Mouse (Mus musculus): ENCODE measurements at regions not wholly inside any gene's neighbourhood (a gene's known extent, or its start where the extent isn't known, plus 50 kb on each side); places are given as distances from the start of the nearest gene placed in this dataset.

DNA sequence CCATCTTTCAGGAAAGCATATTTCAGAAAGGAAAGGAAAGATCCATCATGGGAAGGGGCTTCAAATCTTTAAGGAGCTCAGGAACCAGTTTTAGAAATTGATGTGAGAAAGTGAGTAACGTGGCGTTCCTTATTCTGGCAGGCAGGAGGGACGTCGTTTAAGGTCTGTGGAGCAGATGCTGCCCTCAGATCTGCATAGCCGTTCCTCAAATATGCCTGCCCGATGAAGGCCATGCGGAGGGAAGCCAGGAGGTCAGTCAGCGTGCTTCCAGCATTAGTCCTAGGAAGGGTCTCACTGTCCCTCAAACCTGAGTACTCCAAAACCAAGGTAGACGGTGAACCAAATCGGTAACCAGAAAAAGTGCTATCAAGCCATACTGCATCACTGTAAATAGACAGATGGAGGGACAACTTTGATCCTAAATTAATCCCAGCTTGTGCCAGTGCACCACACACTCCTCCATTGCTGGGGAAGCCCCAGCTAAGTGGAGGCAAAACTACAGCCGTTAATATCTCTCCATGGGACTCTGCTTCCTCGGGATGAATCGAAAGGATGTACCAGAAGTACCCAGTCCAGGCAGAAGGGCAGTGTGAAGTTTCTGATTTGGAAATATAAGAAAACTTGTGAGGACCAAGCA, 428.9 kb downstream of the Efnb2 start:
- Histone ChIP-seq H3K9me3 (replicated peaks; ENCODE audit: insufficient read depth, low read length) (no peaks in the 10 kb centered on the region), H3K4me1 (ENCODE audit: control insufficient read depth in 1 of 2, insufficient read depth in 2 of 2, low read length in 2 of 2) (no peaks in the 10 kb centered on the region), H3K79me2 (ENCODE audit: control insufficient read depth, insufficient read depth, low read length, poor library complexity) (no peaks in the 10 kb centered on the region), H3K27me3 (ENCODE audit: control insufficient read depth in 1 of 2, insufficient read depth in 2 of 2, low read length in 2 of 2) (no peaks in the 10 kb centered on the region), H3K4me3 (ENCODE audit: control insufficient read depth in 1 of 2, insufficient read depth in 1 of 2, low read depth in 2 of 2, low read length in 2 of 2) (no peak overlapping the region), H3K36me3 (ENCODE audit: control insufficient read depth in 1 of 2, insufficient read depth in 2 of 2, low read length in 2 of 2) (no peaks in the 10 kb centered on the region), H3K27ac (ENCODE audit: control insufficient read depth, low read depth, low read length) (no peak overlapping the region), H3K9ac (ENCODE audit: control insufficient read depth, low read depth, low read length, poor library complexity, severe bottlenecking) (no peak overlapping the region)
- DNase-seq (ENCODE audit: low read depth, low spot score) = no peak
- TF ChIP-seq ELF1 (IDR thresholded peaks at IDR 0.05; ENCODE audit: low read depth, low read length) = no peak

DNA sequence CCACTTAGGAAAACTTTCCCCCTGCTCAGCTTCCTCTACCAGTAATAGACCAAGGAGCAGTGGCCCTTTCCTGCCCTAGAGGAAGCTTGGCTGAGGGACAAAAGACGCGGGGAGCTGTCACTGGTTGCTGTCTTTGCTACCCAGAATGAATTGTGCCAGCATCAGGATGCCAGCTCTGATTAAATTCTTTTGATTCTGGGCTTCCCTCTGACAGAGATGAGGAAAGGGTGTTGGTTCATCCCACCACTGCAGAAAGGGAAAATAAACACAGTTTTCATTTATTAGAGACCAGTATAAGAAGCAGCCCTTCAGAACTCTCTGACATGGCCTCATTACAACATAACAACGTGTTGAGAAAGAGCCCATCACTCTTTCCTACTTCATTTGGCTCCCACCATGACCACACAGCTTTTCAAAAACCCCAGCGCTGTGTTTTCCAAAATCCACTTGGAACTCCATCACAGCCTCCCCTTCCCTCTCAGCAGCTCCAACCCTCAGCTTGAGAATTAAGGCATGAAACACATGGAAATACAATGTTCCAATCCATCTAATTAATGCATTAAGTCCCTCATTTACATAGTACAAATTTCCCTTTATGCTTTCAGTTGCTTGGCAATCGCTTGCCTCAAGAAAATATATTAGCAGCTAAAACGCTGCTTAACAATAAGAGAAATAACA, 429.6 kb downstream of the Efnb2 start:
- Histone ChIP-seq H3K4me1 (ENCODE audit: control insufficient read depth in 1 of 2, insufficient read depth in 2 of 2, low read length in 2 of 2) (no peaks in the 10 kb centered on the region), H3K36me3 (ENCODE audit: control insufficient read depth in 1 of 2, insufficient read depth in 2 of 2, low read length in 2 of 2) (no peaks in the 10 kb centered on the region), H3K4me3 (ENCODE audit: control insufficient read depth in 1 of 2, insufficient read depth in 1 of 2, low read depth in 2 of 2, low read length in 2 of 2) (no peak overlapping the region), H3K9ac (ENCODE audit: control insufficient read depth, low read depth, low read length, poor library complexity, severe bottlenecking) (no peak overlapping the region), H3K79me2 (ENCODE audit: control insufficient read depth, insufficient read depth, low read length, poor library complexity) (no peaks in the 10 kb centered on the region), H3K27ac (ENCODE audit: control insufficient read depth, low read depth, low read length) (no peak overlapping the region), H3K9me3 (replicated peaks; ENCODE audit: insufficient read depth, low read length) (no peaks in the 10 kb centered on the region), H3K27me3 (ENCODE audit: control insufficient read depth in 1 of 2, insufficient read depth in 2 of 2, low read length in 2 of 2) (no peaks in the 10 kb centered on the region)
- no peak for TF ChIP-seq MAX (IDR thresholded peaks at IDR 0.05; ENCODE audit: low read length)
- DNase-seq (ENCODE audit: low read depth, low spot score) = no peak

- Histone ChIP-seq H3K79me2 (ENCODE audit: control insufficient read depth, insufficient read depth, low read length, poor library complexity) (no peaks in the 10 kb centered on the region), H3K4me3 (ENCODE audit: control insufficient read depth in 1 of 2, insufficient read depth in 1 of 2, low read depth in 2 of 2, low read length in 2 of 2) (no peak overlapping the region), H3K27ac (ENCODE audit: control insufficient read depth, low read depth, low read length) (no peak overlapping the region), H3K36me3 (ENCODE audit: control insufficient read depth in 1 of 2, insufficient read depth in 2 of 2, low read length in 2 of 2) (no peaks in the 10 kb centered on the region), H3K9me3 (replicated peaks; ENCODE audit: insufficient read depth, low read length) (no peaks in the 10 kb centered on the region), H3K4me1 (ENCODE audit: control insufficient read depth in 1 of 2, insufficient read depth in 2 of 2, low read length in 2 of 2) (no peaks in the 10 kb centered on the region), H3K27me3 (ENCODE audit: control insufficient read depth in 1 of 2, insufficient read depth in 2 of 2, low read length in 2 of 2) (no peaks in the 10 kb centered on the region), H3K9ac (ENCODE audit: control insufficient read depth, low read depth, low read length, poor library complexity, severe bottlenecking) (no peak overlapping the region)
- TF ChIP-seq RAD21 (IDR thresholded peaks at IDR 0.05; ENCODE audit: low read depth, low read length) = no peak
- no peak for TF ChIP-seq CHD2 (IDR thresholded peaks at IDR 0.05; ENCODE audit: low read length)
- TF ChIP-seq NRF1 (IDR thresholded peaks at IDR 0.05; ENCODE audit: insufficient read depth, low read depth, low read length, poor library complexity, severe bottlenecking) = no peak
- no peak for TF ChIP-seq MYB (IDR thresholded peaks at IDR 0.05; ENCODE audit: low read depth, low read length)
- TF ChIP-seq CHD1 (IDR thresholded peaks at IDR 0.05; ENCODE audit: low read depth, low read length) = no peak
- no peak for TF ChIP-seq POLR2AphosphoS2 (IDR thresholded peaks at IDR 0.05; ENCODE audit: low read length)
- no peak for TF ChIP-seq SIN3A (IDR thresholded peaks at IDR 0.05; ENCODE audit: low read length)
- no peak for TF ChIP-seq ZMIZ1 (IDR thresholded peaks at IDR 0.05; ENCODE audit: low read depth, low read length)
- TF ChIP-seq MEF2A (IDR thresholded peaks at IDR 0.05; ENCODE audit: extremely low read depth, insufficient replicate concordance, low read depth, low read length, poor library complexity, severe bottlenecking) = no peak
- TF ChIP-seq KAT2A (conservative IDR thresholded peaks at IDR 0.05; ENCODE audit: low read depth, low read length) = no peak
- TF ChIP-seq USF1 (IDR thresholded peaks at IDR 0.05; ENCODE audit: low read depth, low read length) = no peak
- TF ChIP-seq BHLHE40 (IDR thresholded peaks at IDR 0.05; ENCODE audit: borderline replicate concordance, low read depth, low read length) = no peak
- no peak for TF ChIP-seq MXI1 (IDR thresholded peaks at IDR 0.05; ENCODE audit: low read depth, low read length)
- DNase-seq (ENCODE audit: low read depth, low spot score) = no peak
Observed at GRCm38 (mm10) chr8:8225994-8226393, 435.0 kb downstream of the Efnb2 start.
